Mouse (Mus musculus) cerebellum, adult 18-20 months (tissue): ENCODE data around the gene Gpr179.
"Not testable (repeated sequence)": the region's sequence is repeated elsewhere in the genome, so short reads cannot be mapped to it uniquely, and the experiment has no call there.

Source experiments
- DNase-seq, 2 experiments: peaks; one replicate each; pipeline ENCODE4 v3.0.0; 2021

The Gpr179 gene

DNA sequence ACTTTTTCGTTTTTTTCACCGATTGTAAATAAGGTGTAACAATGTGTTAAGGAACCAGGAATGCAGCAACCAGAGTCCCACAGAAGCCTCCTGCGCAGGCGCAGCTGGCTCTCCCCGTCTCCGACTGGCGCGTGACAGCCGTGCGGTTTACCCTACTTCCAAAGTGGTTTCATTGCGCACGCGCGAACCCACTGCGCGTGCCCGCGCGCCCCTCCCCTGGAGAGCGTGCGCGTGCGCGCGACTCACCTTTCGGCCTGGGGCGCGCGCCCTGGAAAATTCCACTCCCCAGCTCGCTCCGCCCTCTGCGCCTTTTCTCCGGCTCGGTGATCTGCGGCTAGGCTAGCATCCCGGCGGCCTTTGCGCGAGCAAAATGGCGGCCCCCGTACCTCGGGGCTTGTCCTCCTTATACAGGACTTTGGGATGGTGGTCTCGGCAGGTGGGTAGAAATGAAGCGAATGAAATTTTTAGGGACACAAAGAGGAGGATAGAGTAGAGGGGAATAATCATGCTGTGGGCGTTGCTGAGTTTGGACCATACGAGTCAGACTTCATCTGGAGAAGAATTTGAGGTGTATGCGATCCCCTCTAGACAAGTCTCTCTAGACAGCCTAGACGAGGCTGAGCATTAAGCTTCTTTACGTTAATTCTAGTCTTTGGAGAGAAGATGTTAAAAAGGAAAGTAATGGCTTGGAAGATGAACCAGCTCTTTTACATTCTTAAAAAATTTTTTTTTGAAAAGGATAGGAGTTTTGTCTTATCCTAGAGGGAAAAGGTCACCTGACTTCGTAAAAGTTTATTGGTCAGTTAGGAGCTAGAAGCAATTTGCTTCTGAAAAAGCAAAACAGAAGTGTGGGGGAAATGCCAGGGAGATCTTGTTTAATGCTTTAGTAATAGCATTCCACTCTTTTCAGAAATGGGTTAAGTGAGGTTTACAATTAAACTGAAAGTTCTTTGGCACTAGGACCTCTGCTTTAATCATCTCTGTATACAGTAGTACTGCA is 36.1 kb downstream of the Gpr179 start, which contains the start of gene Mrpl45:
Mrpl45 (plus strand) TSS at position 213 of the 1,000 bp plus-strand sequence.
- DNase-seq: peak; percentile 98 to 100

DNA sequence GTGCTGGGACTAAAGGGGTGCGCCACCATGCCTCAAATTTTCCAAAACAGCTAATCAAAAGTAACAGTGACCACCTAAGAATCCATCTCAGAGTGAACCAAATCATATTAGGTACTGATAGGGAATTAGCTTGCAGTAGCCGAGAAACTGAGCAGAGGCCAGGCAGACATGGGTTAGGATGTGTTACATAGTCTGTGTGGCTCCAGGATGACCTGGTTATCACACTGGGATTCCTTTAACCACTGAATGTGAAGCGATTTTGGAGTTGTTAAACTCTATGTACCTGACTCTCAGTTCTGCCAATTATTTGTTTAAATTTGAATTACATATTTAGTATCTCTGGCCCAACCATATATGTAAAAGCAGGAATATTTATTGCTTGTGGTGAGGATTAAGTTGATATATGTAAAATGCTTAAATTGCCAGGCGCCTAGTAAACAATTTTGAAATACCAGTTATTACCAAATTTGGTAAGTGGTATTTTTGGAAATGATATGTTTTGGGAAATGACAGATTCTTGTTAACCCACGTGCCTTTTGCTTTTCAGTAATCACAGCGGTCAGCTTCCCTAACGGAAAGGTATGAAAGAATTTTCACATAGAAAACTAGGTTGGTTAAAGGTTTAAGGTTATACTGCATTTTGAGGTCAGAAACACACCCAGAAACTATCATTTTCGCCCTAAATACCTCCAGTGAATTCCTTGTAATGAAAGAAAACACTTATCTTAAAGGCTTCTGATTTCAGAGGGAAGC is 37.0 kb downstream of the Gpr179 start:
- no peak for DNase-seq

DNA sequence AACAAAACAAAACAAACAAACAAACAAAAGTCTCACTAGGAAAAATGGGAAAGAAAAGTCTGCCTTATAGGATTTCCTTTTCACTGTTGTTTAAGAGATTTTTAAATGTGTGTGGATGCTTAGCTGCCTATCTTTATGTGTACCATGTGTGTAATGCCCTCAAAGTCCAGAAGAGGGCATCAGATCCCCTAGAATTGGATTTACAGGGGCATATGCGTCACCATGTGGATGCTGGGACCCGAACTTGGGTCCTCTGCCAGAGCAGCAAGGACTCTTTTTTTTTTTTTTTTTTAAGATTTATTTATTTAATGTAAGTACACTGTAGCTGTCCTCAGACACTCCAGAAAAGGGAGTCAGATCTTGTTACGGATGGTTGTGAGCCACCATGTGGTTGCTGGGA is 37.8 kb downstream of the Gpr179 start:
- DNase-seq: no peak

DNA sequence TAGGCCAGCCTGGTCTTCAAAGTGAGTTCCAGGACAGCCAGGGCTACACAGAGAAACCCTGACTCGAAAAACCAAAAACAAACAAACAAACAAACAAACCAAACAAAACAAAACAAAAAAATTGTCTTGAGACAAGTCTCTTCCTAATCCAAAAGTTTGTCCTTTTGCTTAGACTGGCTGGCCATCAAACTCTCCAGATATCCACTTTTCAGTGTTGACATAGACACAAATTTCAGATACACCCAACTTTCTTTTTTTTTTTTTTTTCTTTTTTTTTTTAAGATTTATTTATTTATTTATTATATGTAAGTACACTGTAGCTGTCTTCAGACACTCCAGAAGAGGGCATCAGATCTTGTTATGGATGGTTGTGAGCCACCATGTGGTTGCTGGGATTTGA is 39.0 kb downstream of the Gpr179 start:
- not testable (repeated sequence) for DNase-seq

DNA sequence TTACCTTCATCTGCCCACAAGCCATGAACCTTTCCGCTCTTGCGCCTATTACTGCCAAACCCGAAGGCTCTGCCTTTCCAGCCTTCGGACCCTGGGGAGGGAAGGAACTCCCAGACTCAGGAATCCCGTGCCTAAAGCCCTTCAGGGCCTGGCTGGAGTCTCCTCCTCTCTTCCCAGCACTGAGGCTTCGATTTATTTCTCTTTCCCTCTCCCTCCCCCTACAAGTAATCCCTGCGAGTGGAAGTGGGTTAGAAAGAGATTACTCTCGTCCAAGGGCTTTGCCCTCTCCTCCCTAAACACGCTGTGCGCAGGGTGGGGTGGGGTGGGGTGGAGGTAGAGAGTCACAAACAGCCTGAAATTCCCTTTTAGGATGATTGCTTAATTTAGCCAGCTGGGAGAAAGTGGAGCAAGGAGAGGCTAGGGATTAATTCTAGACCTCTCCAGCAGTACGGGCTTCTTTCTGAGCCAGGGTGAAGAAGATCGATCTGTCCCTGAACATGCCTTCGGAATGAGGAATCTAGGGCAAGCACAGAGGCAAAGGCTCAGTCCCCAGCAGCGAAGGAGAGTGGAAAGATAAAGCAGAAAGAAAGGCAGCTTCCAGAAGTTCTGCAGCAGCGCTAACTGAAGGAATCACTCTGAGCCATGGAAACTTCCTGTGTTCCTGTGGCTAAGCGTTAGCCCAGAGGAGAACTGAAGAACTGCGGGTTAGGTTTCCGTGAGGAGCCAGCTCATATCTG is 40.8 kb downstream of the Gpr179 start:
- DNase-seq: peak; percentile 31 to 43

DNA sequence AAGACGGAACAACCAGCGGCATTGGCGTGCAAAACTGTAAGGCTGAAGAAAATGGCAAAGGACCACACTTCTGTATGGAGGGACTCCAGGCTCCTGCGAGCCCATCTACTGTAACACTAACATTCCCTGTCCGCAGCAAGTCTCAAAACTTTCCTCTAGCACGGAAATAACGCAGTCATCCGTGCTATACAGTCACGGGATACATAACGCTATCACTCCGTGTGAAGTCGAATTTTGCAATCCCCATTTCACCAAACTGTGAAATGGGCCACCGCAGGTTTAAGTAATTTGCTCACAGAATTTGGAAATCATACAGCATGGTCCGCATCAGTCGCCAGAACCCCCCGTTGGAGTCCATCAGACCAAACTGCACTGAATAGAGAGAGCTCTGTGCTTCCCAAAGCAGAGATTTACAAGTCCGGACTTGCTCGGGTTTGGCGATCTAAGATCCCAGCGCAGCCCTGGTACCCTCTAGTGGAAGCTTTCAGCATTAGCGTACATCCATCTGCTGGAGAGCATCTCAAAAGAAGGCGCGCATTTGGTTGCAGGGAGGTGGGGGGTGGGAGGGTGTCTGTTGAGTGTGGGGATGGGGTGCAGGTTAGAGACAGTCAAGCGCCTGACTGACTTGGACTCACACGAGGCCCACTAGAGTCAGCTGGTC is 41.8 kb downstream of the Gpr179 start:
- peak; percentile 78 to 89 for DNase-seq

DNA sequence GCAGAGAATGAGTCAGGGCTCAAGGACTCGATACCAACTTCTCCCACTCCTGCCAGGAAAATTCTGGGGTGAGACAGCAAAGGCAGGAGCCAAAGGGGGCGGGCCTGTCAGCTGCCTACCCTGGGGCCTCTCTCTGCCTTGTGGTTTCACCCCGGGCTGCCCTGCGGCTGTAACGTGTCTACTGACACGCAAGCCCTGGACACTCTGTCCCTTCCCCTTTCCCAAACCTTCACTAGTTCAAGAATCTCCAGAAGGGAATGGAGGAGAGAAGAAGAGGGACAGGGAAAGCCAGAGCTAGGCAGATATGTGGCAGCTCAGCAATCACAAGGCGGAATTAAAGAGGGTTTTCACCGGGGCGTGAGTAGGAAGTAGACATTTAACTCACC is 42.4 kb downstream of the Gpr179 start:
- DNase-seq: peak; percentile 56 to 64

DNA sequence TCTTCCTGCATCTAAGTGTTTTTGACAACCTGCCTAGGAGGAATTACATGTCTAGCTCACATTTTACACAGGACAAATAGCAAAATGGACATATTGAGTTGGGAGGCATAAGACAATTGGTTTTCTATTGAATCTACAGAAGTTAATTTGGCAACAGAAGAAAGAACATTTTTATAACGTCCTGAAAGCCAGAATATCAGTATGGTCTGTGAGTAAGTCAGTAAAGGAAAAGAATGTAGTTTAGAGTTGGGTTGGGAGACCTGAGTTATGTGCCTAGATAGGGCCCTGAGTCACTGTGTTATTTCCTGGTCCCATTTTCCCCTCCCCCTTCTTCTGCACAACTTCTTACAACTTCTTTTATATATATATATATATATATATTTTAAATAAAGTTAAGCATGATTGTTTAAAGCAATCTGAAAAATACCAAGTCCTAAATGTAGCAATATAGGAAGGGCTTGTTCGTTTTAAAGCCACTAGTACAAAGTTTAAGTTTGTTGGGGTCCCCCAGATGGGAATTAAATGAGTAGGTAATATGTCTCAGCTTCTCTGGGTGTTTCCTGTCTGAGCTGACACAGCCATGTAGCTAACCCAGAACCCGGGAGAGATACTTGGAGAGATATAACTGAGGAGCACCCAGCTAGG is 42.9 kb downstream of the Gpr179 start:
- no peak for DNase-seq

DNA sequence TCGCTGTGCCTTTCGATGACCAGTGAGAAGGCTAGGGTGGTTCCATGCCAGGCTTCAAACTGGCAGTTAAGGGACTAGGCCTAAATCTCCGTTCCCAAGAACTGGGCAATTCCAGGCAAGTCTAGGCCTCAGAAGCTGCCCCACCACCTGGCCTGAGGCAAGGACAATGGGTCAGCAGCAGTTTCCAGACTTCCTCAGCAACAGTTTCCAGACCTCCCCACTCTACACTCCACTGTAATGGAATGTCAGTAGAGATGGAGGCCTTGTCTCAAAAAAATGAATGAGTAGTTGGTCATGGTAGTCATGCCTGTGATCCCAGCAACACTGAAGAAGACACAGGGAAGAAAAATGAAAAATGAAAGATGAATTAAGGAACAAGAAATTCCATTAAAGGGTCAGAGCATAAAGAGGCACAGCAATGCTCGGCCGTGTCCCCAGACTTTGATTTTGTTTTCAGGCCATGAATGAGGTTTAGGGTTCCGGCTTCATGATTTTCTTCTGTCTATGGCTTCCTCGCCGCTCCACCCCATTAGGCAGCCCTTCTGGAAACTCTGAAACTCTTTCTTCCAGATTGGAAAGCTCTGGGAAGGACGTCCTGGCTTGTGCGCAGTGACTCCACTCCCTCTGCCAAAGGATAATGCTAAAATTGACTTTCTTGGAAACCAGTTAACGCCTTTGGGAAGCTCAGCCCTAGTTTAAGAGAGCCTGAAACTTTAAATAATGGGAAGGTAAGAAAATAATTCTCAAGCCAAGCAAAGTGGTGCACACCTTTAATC is 44.4 kb downstream of the Gpr179 start:
- DNase-seq: no peak

DNA sequence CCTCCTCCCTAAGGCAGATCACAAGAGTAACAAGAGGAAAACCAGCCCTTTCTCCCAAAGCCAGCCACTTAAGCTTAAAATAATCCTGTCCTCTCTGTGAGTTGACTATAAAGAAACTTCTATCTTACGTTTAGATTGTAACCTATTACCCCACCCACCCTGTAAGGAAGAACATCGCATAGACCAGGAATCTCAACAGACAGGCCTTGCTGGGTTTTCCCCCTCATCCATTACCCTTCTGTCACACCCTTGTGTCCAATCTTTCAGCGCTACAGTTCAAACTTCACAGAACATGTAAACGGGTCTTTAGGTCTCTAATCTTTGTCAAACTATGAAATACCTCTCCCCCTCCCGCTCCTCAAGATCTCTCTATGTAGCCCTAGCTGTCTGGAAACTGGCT is 47.2 kb downstream of the Gpr179 start:
- no peak for DNase-seq

DNA sequence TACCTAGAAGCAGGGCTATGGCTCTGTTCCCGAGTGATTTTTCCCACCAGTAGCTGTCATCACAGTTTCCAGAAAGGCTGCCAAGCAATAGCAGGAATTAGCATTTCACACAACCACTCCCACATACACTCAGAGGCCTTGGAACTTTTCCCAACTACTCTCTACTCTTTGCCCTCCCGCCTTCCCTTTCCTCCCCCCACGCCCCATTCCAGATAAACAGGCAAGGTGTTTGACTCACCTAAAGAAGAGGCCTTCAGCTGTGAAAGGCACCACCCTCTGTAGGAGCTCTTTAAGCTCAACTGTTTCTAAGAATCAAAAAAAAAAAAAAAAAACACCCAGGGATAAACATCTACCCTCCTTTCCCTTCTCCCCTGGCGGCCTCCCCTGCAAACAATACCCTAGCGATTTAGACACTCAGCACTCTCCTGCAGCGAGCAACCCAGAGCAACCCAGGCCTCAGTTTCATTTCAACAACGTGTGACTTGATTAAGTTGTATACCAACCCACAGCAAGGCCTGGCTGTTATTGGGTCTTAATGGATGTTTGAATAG is 49.6 kb downstream of the Gpr179 start:
- DNase-seq: no peak

DNA sequence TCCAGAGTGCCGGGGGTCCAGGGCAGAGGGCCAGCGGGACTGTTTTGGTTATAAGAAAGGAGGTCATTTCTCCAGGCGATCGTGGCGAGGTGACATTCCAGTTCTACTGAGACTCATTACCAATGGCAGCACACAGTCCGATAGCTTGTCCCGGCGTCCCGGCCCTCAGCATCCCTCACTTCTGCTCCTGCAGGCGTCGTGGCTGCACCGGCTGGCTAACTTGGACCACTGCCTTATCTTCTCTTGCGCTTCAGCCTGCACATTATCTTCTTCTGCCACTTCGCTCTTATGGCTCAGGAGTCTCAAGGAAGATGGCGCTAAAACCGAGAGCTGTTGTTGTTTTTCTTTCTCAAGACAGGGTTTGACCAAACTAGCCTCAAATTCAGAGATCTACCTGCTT is 50.5 kb downstream of the Gpr179 start:
- no peak for DNase-seq

DNA sequence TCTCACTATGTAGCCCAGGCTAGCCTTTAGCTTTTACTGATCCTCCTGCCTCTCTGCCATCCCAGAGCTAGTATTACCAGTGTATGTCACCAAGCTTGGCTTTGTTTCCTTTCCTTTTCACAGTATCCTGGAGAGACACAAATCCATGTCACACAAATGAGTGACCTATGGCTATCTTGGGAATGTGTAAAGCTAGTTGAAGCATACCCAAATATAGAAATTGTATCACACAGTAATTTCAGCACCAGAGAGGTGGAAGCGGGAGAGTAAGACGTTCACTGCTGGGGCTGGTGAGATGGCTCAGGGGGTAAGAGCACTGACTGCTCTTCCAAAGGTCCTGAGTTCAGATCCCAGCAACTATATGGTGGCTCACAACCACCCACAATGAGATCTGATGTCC is 51.9 kb downstream of the Gpr179 start:
- DNase-seq: no peak

DNA sequence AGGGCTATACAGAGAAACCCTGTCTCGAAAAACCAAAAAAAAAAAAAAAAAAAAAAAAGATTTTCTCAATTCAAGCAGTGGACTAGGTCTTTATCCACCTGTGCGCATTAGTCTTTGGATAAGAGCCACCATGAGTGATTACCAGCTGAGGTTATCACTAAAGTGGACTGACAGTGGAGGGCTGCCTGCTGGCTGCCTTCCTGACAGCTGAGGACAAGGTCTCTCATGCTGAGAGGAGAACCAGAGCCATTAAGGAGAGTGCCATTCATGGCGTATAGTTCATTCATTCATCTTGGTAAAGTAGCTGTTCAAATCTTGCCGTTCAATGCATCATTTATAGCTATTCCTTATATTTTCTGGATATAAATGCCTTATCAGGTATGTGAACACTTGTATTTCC is 55.3 kb downstream of the Gpr179 start:
- DNase-seq: no peak

DNA sequence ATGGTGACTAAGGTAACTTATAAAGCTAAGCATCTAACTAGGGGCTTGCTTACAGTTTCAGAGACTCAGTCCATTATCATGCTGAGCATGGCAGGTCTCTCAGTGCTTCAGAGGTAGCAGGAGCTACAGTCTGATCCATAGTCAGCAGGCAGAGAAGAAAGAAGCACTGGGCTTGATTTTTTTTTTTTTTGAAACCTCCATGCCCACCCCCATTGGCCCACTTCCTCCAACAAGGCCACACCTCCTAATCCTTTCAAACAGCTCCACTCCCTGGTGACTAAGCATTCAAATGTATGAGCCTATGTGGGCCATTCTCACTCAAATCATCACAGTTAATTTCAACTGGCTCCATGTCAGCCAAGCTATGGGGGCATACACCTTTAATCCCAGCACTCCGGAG is 59.1 kb downstream of the Gpr179 start:
- DNase-seq: no peak

DNA sequence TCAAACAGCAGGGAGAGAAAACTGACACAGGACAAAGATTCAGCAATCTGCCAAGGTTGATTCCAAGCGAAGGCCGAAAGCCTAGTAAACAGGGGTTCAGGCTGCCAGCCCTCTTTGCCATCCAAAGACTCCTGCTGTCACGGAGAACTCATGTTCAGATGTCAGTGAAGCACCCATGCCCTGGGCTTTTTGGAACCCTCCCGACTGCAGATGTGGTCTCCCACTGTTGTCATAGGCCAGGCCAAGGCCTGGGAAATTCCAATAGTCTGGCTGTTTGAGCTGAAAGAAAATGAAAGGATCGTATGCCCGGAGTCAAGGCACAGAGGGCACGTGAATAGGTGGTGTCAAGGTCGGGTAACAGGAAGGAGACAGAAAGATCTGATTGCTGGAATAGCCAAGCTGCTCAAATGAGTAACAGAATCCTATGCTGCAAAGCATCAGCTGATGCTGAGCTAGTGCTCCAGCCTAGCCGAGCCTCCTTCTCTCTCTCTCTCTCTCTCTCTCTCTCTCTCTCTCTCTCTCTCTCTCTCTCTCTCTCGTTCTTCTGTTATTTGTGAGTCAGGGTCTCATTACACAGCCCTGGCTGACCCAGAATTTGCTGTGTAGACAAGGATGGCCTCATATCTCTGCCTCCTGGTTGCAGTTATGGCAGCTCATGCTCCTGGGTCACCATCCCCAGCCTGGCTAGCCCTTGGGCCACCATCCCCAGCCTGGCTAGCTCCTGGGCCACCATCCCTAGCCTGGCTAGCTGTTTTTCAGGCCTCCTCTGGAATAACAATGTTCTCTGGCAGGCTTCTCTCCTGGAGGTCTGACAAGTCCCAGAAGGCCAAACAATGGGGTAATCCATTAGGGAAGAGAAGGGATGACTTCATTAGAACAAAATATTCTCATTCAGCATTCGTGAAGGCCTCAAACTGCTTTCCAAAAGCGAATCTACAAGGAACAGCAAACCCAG is 62.3 kb downstream of the Gpr179 start:
- DNase-seq: peak in 1 of 2 experiments; percentile 28

DNA sequence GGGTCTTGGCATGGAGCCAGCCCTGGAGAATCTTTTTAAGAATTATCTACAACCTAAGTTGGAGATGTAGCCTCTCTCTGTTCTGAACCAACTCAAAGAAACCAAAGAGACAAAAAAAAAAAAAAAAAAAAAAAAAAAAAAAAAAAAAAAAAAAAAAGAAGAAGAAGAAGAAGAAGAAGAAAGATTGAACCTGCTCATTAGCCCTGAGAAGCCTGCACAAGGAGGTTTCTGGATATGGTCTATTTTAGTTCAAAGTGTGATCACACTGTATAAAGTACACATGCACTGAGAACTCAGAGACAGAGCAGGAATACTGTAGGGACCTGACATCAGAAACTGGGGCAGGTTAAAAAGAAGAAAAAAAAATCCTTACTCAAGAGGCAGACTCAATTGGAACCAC is 64.2 kb downstream of the Gpr179 start:
- no peak for DNase-seq

DNA sequence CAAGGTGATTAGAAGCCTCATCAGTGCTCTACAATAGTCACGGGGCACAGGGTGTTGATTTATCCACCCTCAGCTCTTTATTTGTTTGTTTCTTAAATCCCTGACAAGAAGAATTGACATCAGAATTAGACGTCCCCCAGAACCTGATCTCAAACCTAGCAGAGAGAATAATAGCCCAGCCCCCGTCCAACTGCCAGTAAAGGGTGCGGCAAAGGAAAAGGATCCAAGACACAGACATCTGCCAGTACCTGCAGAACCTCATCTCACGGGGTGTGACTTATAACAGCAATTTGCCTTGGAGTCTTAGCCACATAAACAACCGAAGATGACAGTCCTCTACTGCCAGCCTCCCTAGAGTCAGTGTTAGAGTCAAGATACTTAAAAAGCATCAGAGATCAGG is 64.9 kb downstream of the Gpr179 start:
- no peak for DNase-seq

DNA sequence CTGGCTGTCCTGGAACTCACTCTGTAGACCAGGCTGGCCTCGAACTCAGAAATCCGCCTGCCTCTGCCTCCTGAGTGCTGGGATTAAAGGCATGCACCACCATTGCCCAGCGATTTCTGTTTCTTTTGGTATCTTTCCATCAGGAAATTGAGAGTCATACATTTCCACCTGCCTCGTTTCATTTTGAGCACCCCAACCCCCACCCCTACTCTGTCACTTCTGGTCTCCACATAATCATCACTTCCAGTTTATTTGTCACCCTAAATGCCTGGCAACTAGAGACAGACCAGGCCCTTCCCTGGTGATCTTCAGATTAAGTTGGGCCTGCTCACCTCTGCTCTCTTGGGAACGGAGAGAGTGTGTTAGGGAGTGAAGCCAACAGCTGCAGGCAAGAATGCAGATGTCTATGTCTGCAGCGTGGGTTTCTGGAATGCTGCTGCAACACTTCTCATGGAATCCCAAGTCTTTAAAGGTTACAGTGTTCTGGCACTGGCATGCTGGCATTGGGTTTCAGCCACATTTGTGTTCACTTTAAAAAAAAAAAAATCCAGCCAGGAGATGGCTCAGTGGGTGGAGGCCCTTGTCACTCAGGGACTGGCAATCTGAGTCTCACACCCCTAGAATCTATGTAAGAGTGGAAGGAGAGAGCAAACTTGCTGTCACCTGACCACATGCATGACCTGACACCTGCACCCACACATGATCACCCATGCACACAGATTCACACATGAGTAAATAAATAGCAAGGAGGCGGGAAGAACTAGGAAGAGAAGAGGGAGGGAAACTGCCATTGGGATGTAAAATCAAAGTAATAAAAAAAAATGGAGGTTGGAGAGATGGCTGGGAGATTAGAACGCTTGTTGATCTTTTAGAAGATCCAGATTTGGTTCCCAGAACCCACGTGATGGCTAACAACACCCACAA is 65.8 kb downstream of the Gpr179 start:
- DNase-seq: no peak
